In the genomic region with DNA sequence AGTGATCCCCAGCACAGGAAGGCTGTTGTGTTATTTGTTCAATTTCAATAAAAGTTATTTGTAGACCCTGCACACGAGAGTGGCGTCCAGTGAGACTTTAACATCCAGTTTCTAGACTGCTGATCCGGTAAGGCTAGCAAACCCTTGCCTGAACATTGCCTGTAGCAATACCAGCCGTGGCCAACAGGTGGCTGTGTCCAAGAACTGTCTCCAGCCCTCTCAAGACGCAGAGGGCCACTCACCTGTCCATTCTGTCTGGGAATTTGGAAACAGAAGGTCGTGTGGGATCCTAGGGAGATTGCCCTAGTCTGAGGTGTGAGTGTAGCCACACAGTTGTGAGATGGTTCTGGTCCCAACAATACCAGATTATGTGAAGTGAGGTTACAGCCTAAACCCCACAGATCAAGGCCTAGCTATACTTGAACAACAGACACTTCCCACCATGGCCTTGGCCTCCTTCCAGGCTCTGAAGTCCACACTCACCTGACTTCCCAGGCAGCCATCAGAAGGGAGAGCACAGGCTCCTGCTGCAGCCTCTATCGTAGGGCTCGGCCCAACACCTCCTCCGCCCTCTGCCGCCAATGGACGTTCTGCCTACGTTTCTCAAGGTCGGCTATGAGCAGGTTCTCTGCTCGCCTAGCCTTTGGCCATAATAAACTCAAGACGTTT, we compare ENCODE assay signal across 10 mouse cellular contexts. TPM values are rescaled to one million over a fixed set of nuclear protein-coding genes. Genes with fewer than 3 reads are reported as not detected.
DNase-seq lines count a peak whose midpoint lies in the region; ATAC-seq lines count a peak whose summit lies in the region.
"Had no signal": no experiment of that assay in that cellular context is flagged by ENCODE, and none has a peak within 500 bp of the region (broad histone marks: within the 10 kb centered on the region; RNA-seq: fewer than 3 reads in every experiment).

No protein-coding gene starts in this region.

- DNase-seq in forebrain, embryonic 11.5 days (ENCODE audit: low spot score): peak; percentile 89
- peak; percentile 87 for DNase-seq in brain, adult 2 months (ENCODE audit: low read depth, low spot score)
- peak; percentile 62 to 73 for DNase-seq in left cerebral cortex, postnatal 36 days (ENCODE audit: low spot score in 2 of 2)
- peak; percentile 71 to 75 for DNase-seq in spleen, postnatal 36 days (ENCODE audit: low spot score in 2 of 2)

- WGBS in forebrain, embryonic 11.5 days: 62% methylated on average over 15 of the region's 15 CpGs
- 59% methylated on average over 15 of the region's 15 CpGs for WGBS in forebrain, embryonic 16.5 days
- 62% methylated on average over 15 of the region's 15 CpGs for WGBS in hindbrain, embryonic 13.5 days

- H3K27me3 ChIP-seq in forebrain, embryonic 11.5 days (ENCODE audit: control insufficient read depth, insufficient read depth, low read length): no peaks in the 10 kb centered on the region
- no peaks in the 10 kb centered on the region for H3K27me3 ChIP-seq in forebrain, embryonic 16.5 days (replicated peaks; ENCODE audit: control insufficient read depth, insufficient read depth, low read length)
- H3K27me3 ChIP-seq in hindbrain, embryonic 13.5 days: no peaks in the 10 kb centered on the region
- H3K27me3 ChIP-seq: neural tube, embryonic 12.5 days; Patski had no signal

- H3K4me1 ChIP-seq in forebrain, embryonic 11.5 days (replicated peaks; ENCODE audit: control insufficient read depth, insufficient read depth, low read length): peaks cover 24% of the 10 kb centered on the region
- H3K4me1 ChIP-seq in forebrain, embryonic 16.5 days (replicated peaks; ENCODE audit: control insufficient read depth, insufficient read depth, low read length): peaks cover 34% of the 10 kb centered on the region
- peaks cover 58% of the 10 kb centered on the region for H3K4me1 ChIP-seq in hindbrain, embryonic 13.5 days (replicated peaks)

- intact Hi-C loops in left cerebral cortex, postnatal 36 days (cut with DNase I): no loop called here

- no peak overlapping the region for H3K4me3 ChIP-seq in forebrain, embryonic 11.5 days (ENCODE audit: low read depth, low read length)
- H3K4me3 ChIP-seq in forebrain, embryonic 16.5 days (replicated peaks; ENCODE audit: low read length): no peak overlapping the region
- no peak overlapping the region for H3K4me3 ChIP-seq in hindbrain, embryonic 13.5 days
- H3K4me3 ChIP-seq: neural tube, embryonic 12.5 days had no signal

- no peak overlapping the region for H3K9ac ChIP-seq in forebrain, embryonic 11.5 days (ENCODE audit: low read length)
- no peak overlapping the region for H3K9ac ChIP-seq in forebrain, embryonic 16.5 days (replicated peaks; ENCODE audit: low read depth, low read length)
- H3K9ac ChIP-seq in hindbrain, embryonic 13.5 days: no peak overlapping the region
- H3K9ac ChIP-seq: neural tube, embryonic 12.5 days had no signal

- H3K27ac ChIP-seq in forebrain, embryonic 11.5 days (ENCODE audit: low read depth, low read length): no peak overlapping the region
- no peak overlapping the region for H3K27ac ChIP-seq in forebrain, embryonic 16.5 days (ENCODE audit: low read length)
- H3K27ac ChIP-seq in hindbrain, embryonic 13.5 days: peak overlapping the region; percentile 49; the same call in 1 of the 2 replicates
- H3K27ac ChIP-seq: neural tube, embryonic 12.5 days had no signal

- no peaks in the 10 kb centered on the region for H3K9me3 ChIP-seq in forebrain, embryonic 11.5 days (ENCODE audit: control insufficient read depth, low read length)
- H3K9me3 ChIP-seq in forebrain, embryonic 16.5 days (ENCODE audit: control insufficient read depth, low read length): no peaks in the 10 kb centered on the region
- H3K9me3 ChIP-seq in hindbrain, embryonic 13.5 days: no peaks in the 10 kb centered on the region
- H3K9me3 ChIP-seq: neural tube, embryonic 12.5 days had no signal

- H3K4me2 ChIP-seq in forebrain, embryonic 11.5 days (ENCODE audit: low read depth, low read length, severe bottlenecking): no peak overlapping the region
- H3K4me2 ChIP-seq in forebrain, embryonic 16.5 days (ENCODE audit: low read length): no peak overlapping the region
- H3K4me2 ChIP-seq in hindbrain, embryonic 13.5 days: no peak overlapping the region

- peaks cover 9% of the 10 kb centered on the region; the same call in 1 of the 2 replicates for H3K36me3 ChIP-seq in forebrain, embryonic 11.5 days (ENCODE audit: control insufficient read depth, insufficient read depth, low read length)
- H3K36me3 ChIP-seq in forebrain, embryonic 16.5 days (ENCODE audit: control insufficient read depth, insufficient read depth): peaks cover 8% of the 10 kb centered on the region; the same call in 1 of the 2 replicates
- peaks cover 40% of the 10 kb centered on the region for H3K36me3 ChIP-seq in hindbrain, embryonic 13.5 days

- no peak for ATAC-seq in forebrain, embryonic 11.5 days (replicated peaks; ENCODE audit: low FRiP score)
- ATAC-seq in forebrain, embryonic 16.5 days: no peak
- 0 out of 2 replicates have a peak, but pooled peaks have one; percentile 36 for ATAC-seq in erythroid progenitor cell, adult 5-6 weeks (replicated peaks; ENCODE audit: low FRiP score, poor library complexity, severe bottlenecking)
- ATAC-seq in hindbrain, embryonic 13.5 days (ENCODE audit: low FRiP score): no peak
- peak; percentile 43 for ATAC-seq in megakaryocyte progenitor cell, adult 5-6 weeks (replicated peaks; ENCODE audit: poor library complexity)
- ATAC-seq: Patski had no signal

RNA-seq across cellular contexts. Expression of gene Hyal2, which starts 1.6 kb away (rescaled TPM):
- polyA plus RNA-seq in forebrain, embryonic 11.5 days (2014; fragmentation: Nextera tagmentation; extraction: Ambion mirVana): 129 and 139 TPM in 2 replicates
- polyA plus RNA-seq in forebrain, embryonic 16.5 days (2015; fragmentation: Nextera tagmentation; extraction: Ambion mirVana): 69.7 and 74.5 TPM in 2 replicates
- total RNA-seq in erythroid progenitor cell, adult 5-6 weeks (2015; ENCODE audit: low replicate concordance): 2.5 and 6.5 TPM in 2 replicates
- total RNA-seq in erythroid progenitor cell, adult 5-6 weeks (2017; ENCODE audit: low replicate concordance): 0.30 and 4.5 TPM in 2 replicates
- 80.4 and 87.1 TPM in 2 replicates for polyA plus RNA-seq in hindbrain, embryonic 13.5 days (2015; fragmentation: Nextera tagmentation; extraction: Ambion mirVana)
- 10 to 100 TPM; 11.1 to 12.7 TPM for total RNA-seq in left cerebral cortex, postnatal 36 days (2021)
- total RNA-seq in megakaryocyte progenitor cell, adult 5-6 weeks (2015): 6.6 and 7.3 TPM in 2 replicates
- total RNA-seq in megakaryocyte progenitor cell, adult 5-6 weeks (2017): 2.8 and 4.1 TPM in 2 replicates

RNA-seq across cellular contexts. Expression of gene Tusc2, which starts 3.1 kb away (rescaled TPM):
- polyA plus RNA-seq in forebrain, embryonic 11.5 days (2014; fragmentation: Nextera tagmentation; extraction: Ambion mirVana): 81.9 and 93.0 TPM in 2 replicates
- polyA plus RNA-seq in forebrain, embryonic 16.5 days (2015; fragmentation: Nextera tagmentation; extraction: Ambion mirVana): 93.2 and 98.5 TPM in 2 replicates
- 9.6 and 16.9 TPM in 2 replicates for total RNA-seq in erythroid progenitor cell, adult 5-6 weeks (2015; ENCODE audit: low replicate concordance)
- 8.9 and 19.1 TPM in 2 replicates for total RNA-seq in erythroid progenitor cell, adult 5-6 weeks (2017; ENCODE audit: low replicate concordance)
- polyA plus RNA-seq in hindbrain, embryonic 13.5 days (2015; fragmentation: Nextera tagmentation; extraction: Ambion mirVana): 105 and 108 TPM in 2 replicates
- total RNA-seq in left cerebral cortex, postnatal 36 days (2021): 100 to 1,000 TPM in 1 of 2 experiments, 10 to 100 TPM in 1; 91.3 to 106 TPM
- 16.7 and 17.1 TPM in 2 replicates for total RNA-seq in megakaryocyte progenitor cell, adult 5-6 weeks (2015)
- total RNA-seq in megakaryocyte progenitor cell, adult 5-6 weeks (2017): 15.2 and 15.3 TPM in 2 replicates

RNA-seq across cellular contexts. Expression of gene Hyal1, which starts 10.6 kb away (rescaled TPM):
- 6.0 and 6.2 TPM in 2 replicates for polyA plus RNA-seq in forebrain, embryonic 11.5 days (2014; fragmentation: Nextera tagmentation; extraction: Ambion mirVana)
- 6.9 and 7.2 TPM in 2 replicates for polyA plus RNA-seq in forebrain, embryonic 16.5 days (2015; fragmentation: Nextera tagmentation; extraction: Ambion mirVana)
- 7.1 and 12.6 TPM in 2 replicates for total RNA-seq in erythroid progenitor cell, adult 5-6 weeks (2015; ENCODE audit: low replicate concordance)
- 8.0 TPM in 1 of 2 replicates, not detected in the other for total RNA-seq in erythroid progenitor cell, adult 5-6 weeks (2017; ENCODE audit: low replicate concordance)
- 7.4 and 8.4 TPM in 2 replicates for polyA plus RNA-seq in hindbrain, embryonic 13.5 days (2015; fragmentation: Nextera tagmentation; extraction: Ambion mirVana)
- total RNA-seq in left cerebral cortex, postnatal 36 days (2021): 1 to 10 TPM; 4.4 to 6.8 TPM
- total RNA-seq in megakaryocyte progenitor cell, adult 5-6 weeks (2015): 0.44 and 0.54 TPM in 2 replicates
- 0.54 and 1.1 TPM in 2 replicates for total RNA-seq in megakaryocyte progenitor cell, adult 5-6 weeks (2017)

RNA-seq across cellular contexts. Expression of gene Naa80, which starts 12.5 kb away (rescaled TPM):
- 11.3 and 15.2 TPM in 2 replicates for polyA plus RNA-seq in forebrain, embryonic 11.5 days (2014; fragmentation: Nextera tagmentation; extraction: Ambion mirVana)
- polyA plus RNA-seq in forebrain, embryonic 16.5 days (2015; fragmentation: Nextera tagmentation; extraction: Ambion mirVana): 16.2 and 16.9 TPM in 2 replicates
- total RNA-seq in erythroid progenitor cell, adult 5-6 weeks (2015; ENCODE audit: low replicate concordance): 15.5 and 24.5 TPM in 2 replicates
- total RNA-seq in erythroid progenitor cell, adult 5-6 weeks (2017; ENCODE audit: low replicate concordance): 12.3 and 17.7 TPM in 2 replicates
- 14.1 and 16.5 TPM in 2 replicates for polyA plus RNA-seq in hindbrain, embryonic 13.5 days (2015; fragmentation: Nextera tagmentation; extraction: Ambion mirVana)
- 10 to 100 TPM; 10.3 to 11.5 TPM for total RNA-seq in left cerebral cortex, postnatal 36 days (2021)
- 9.3 and 15.4 TPM in 2 replicates for total RNA-seq in megakaryocyte progenitor cell, adult 5-6 weeks (2015)
- 9.3 and 10.4 TPM in 2 replicates for total RNA-seq in megakaryocyte progenitor cell, adult 5-6 weeks (2017)

RNA-seq across cellular contexts. Expression of gene Hyal3, which starts 14.4 kb away (rescaled TPM):
- 0.39 TPM in 1 of 2 replicates, not detected in the other for polyA plus RNA-seq in forebrain, embryonic 11.5 days (2014; fragmentation: Nextera tagmentation; extraction: Ambion mirVana)
- polyA plus RNA-seq in forebrain, embryonic 16.5 days (2015; fragmentation: Nextera tagmentation; extraction: Ambion mirVana): 1.4 TPM in 2 replicates
- 4.2 and 8.6 TPM in 2 replicates for total RNA-seq in erythroid progenitor cell, adult 5-6 weeks (2015; ENCODE audit: low replicate concordance)
- 0.64 TPM in 1 of 2 replicates, not detected in the other for total RNA-seq in erythroid progenitor cell, adult 5-6 weeks (2017; ENCODE audit: low replicate concordance)
- 1.3 and 1.6 TPM in 2 replicates for polyA plus RNA-seq in hindbrain, embryonic 13.5 days (2015; fragmentation: Nextera tagmentation; extraction: Ambion mirVana)
- 1 to 10 TPM in 1 of 2 experiments, under 1 TPM in 1; 0.79 to 1.9 TPM for total RNA-seq in left cerebral cortex, postnatal 36 days (2021)
- total RNA-seq in megakaryocyte progenitor cell, adult 5-6 weeks (2015): 1.4 and 1.7 TPM in 2 replicates
- total RNA-seq in megakaryocyte progenitor cell, adult 5-6 weeks (2017): 0.58 TPM in 1 of 2 replicates, not detected in the other

Comparison
In these comparisons a context has a peak if more than half of its experiments do, and no peak if none do; other contexts are left out.
1. ATAC-seq: peak in erythroid progenitor cell, adult 5-6 weeks (single experiment) and megakaryocyte progenitor cell, adult 5-6 weeks (single experiment); none in forebrain, embryonic 11.5 days (single experiment), forebrain, embryonic 16.5 days (single experiment) and hindbrain, embryonic 13.5 days (single experiment).
2. RNA of gene Tusc2, which starts 3.1 kb away (total RNA-seq): 91.3 to 106 TPM in left cerebral cortex, postnatal 36 days; 8.9 to 19.1 TPM in erythroid progenitor cell, adult 5-6 weeks and 15.2 to 17.1 TPM in megakaryocyte progenitor cell, adult 5-6 weeks; every median in the first group is over 4 times any median in the second.
3. Peak in every context shown above with its lines, with median percentiles within 50 percentile points of each other: DNase-seq.